Mouse (Mus musculus) limb, embryonic 15.5 days (tissue): ENCODE measurements around the gene Polr1a. TPM values are rescaled to one million over a fixed set of nuclear protein-coding genes. Genes with fewer than 3 reads are reported as not detected.
A peak's percentile ranks its signal among the peaks of the same experiment; 100 is the strongest.

Experiments used
- ATAC-seq: fragments of 200-750 bp; cut with Nextera tagmentation; 2 replicates; pipeline ENCODE4 v1.8.0; 2017; ENCODE audit warnings: low read depth, moderate TSS enrichment; ENCODE audit not compliant: insufficient number of reproducible peaks, low FRiP score, low TSS enrichment
- H3K27ac ChIP-seq: fragments of 300-500 bp; sonication (generic); 2 replicates; pipeline ENCODE4 v1.5.1; 2015; ENCODE audit warnings: moderate library complexity, mild to moderate bottlenecking, inconsistent platforms
- H3K27me3 ChIP-seq: fragments of 300-500 bp; sonication (generic); 2 replicates; pipeline ENCODE4 v1.6.1; 2015; ENCODE audit warnings: inconsistent platforms
- H3K36me3 ChIP-seq: fragments of 300-500 bp; sonication (generic); 2 replicates; pipeline ENCODE4 v1.6.1; 2015; ENCODE audit warnings: inconsistent platforms
- H3K4me1 ChIP-seq: fragments of 300-500 bp; sonication (generic); 2 replicates; pipeline ENCODE4 v1.6.1; 2015; ENCODE audit warnings: inconsistent platforms
- H3K4me2 ChIP-seq: fragments of 300-500 bp; sonication (generic); 2 replicates; pipeline ENCODE4 v1.6.1; 2015; ENCODE audit warnings: mild to moderate bottlenecking, inconsistent platforms
- H3K4me3 ChIP-seq: fragments of 300-500 bp; sonication (generic); 2 replicates; pipeline ENCODE4 v1.5.1; 2015; ENCODE audit warnings: mild to moderate bottlenecking, inconsistent platforms
- H3K9ac ChIP-seq: fragments of 300-500 bp; sonication (generic); 2 replicates; pipeline ENCODE4 v1.6.1; 2015; ENCODE audit warnings: inconsistent platforms
- H3K9me3 ChIP-seq: fragments of 300-500 bp; sonication (generic); 2 replicates; pipeline ENCODE4 v1.6.1; 2016; ENCODE audit warnings: inconsistent platforms
- WGBS: fragments of 180-500 bp; shearing (Covaris S2); methylation state at CpG from one replicate; pipeline ENCODE4 v1.1.7; 2015; 5-methylcytosine and 5-hydroxymethylcytosine counted together
- polyA plus RNA-seq: library from polyadenylated mRNA; unstranded; fragments of >200 nt; fragmentation: Nextera tagmentation; extraction: Ambion mirVana; gene quantifications from 2 replicates; pipeline ENCODE4 v1.2.1, GENCODE M21; 2015

Gene Polr1a
- polyA plus RNA-seq: 26.2 and 29.5 TPM in 2 replicates

- Histone ChIP-seq H3K4me1 (peaks cover 9% of the 10 kb centered on the region; the same call in 1 of the 2 replicates), H3K9me3 (no peaks in the 10 kb centered on the region), H3K27ac (peak within 1 kb of the TSS; percentile 89), H3K4me2 (peak within 1 kb of the TSS; percentile 58), H3K36me3 (peaks cover 34% of the 10 kb centered on the region), H3K4me3 (peak within 1 kb of the TSS; percentile 71), H3K9ac (peak within 1 kb of the TSS; percentile 43), H3K27me3 (no peaks in the 10 kb centered on the region)
- under 1% methylated on average over 58 of the region's 58 CpGs for WGBS
- peak; percentile 88 for ATAC-seq
These were observed at the start of gene Polr1a, which contains the start of gene Ptcd3 for GRCm38 (mm10) chr6:71908481-71909381. Polr1a (plus strand) TSS chr6:71909053. Ptcd3 (minus strand) TSS chr6:71908750.

- no peaks in the 10 kb centered on the region for H3K4me1 ChIP-seq
- no peak overlapping the region for H3K9ac ChIP-seq
- no peak overlapping the region for H3K4me3 ChIP-seq
- 92% methylated on average over 2 of the region's 2 CpGs for WGBS
- H3K27me3 ChIP-seq: no peaks in the 10 kb centered on the region
- no peak for ATAC-seq
- no peak overlapping the region for H3K27ac ChIP-seq
- H3K4me2 ChIP-seq: no peak overlapping the region
- peaks cover 78% of the 10 kb centered on the region for H3K36me3 ChIP-seq
- H3K9me3 ChIP-seq: no peaks in the 10 kb centered on the region
These were observed 41.1 kb upstream of the Polr1a start for GRCm38 (mm10) chr6:71867751-71868150.

GRCm38 (mm10) chr6:71868809-71869208 lies 40.0 kb upstream of the Polr1a start:
- H3K4me2 ChIP-seq: no peak overlapping the region
- ATAC-seq: no peak
- no peak overlapping the region for H3K4me3 ChIP-seq
- H3K27me3 ChIP-seq: no peaks in the 10 kb centered on the region
- H3K27ac ChIP-seq: no peak overlapping the region
- no peak overlapping the region for H3K9ac ChIP-seq
- no peaks in the 10 kb centered on the region for H3K9me3 ChIP-seq
- peaks cover 74% of the 10 kb centered on the region for H3K36me3 ChIP-seq
- 88% methylated on average over 1 of the region's 1 CpGs for WGBS
- no peaks in the 10 kb centered on the region for H3K4me1 ChIP-seq

- Histone ChIP-seq H3K27me3 (no peaks in the 10 kb centered on the region), H3K4me3 (no peak overlapping the region), H3K36me3 (peaks cover 82% of the 10 kb centered on the region), H3K27ac (no peak overlapping the region), H3K4me2 (no peak overlapping the region), H3K9me3 (no peaks in the 10 kb centered on the region), H3K9ac (no peak overlapping the region), H3K4me1 (no peaks in the 10 kb centered on the region)
- 93% methylated on average over 9 of the region's 9 CpGs for WGBS
- no peak for ATAC-seq
These were observed 37.5 kb upstream of the Polr1a start for GRCm38 (mm10) chr6:71871396-71871795.

- Histone ChIP-seq H3K4me1 (no peaks in the 10 kb centered on the region), H3K4me2 (no peak overlapping the region), H3K36me3 (peaks cover 88% of the 10 kb centered on the region), H3K9me3 (no peaks in the 10 kb centered on the region), H3K27ac (no peak overlapping the region), H3K9ac (no peak overlapping the region), H3K27me3 (no peaks in the 10 kb centered on the region), H3K4me3 (no peak overlapping the region)
- ATAC-seq: no peak
- WGBS: 89% methylated on average over 3 of the region's 3 CpGs
These were observed 30.7 kb upstream of the Polr1a start for GRCm38 (mm10) chr6:71877965-71878760.

- H3K4me2 ChIP-seq: no peak overlapping the region
- no peak overlapping the region for H3K9ac ChIP-seq
- H3K27me3 ChIP-seq: no peaks in the 10 kb centered on the region
- H3K4me3 ChIP-seq: no peak overlapping the region
- H3K9me3 ChIP-seq: no peaks in the 10 kb centered on the region
- peaks cover 90% of the 10 kb centered on the region for H3K36me3 ChIP-seq
- WGBS: 89% methylated on average over 4 of the region's 4 CpGs
- ATAC-seq: no peak
- H3K4me1 ChIP-seq: no peaks in the 10 kb centered on the region
- H3K27ac ChIP-seq: no peak overlapping the region
These were observed 15.6 kb upstream of the Polr1a start for GRCm38 (mm10) chr6:71893263-71893662.

- ATAC-seq: no peak
- 0 out of 2 replicates have a peak overlapping the region, but pooled peaks have one; percentile 43 for H3K9ac ChIP-seq
- peaks cover 35% of the 10 kb centered on the region for H3K36me3 ChIP-seq
- peak overlapping the region; percentile 71 for H3K4me3 ChIP-seq
- peak overlapping the region; percentile 58 for H3K4me2 ChIP-seq
- H3K27me3 ChIP-seq: no peaks in the 10 kb centered on the region
- H3K9me3 ChIP-seq: no peaks in the 10 kb centered on the region
- 5% methylated on average over 4 of the region's 4 CpGs for WGBS
- H3K27ac ChIP-seq: no peak overlapping the region
- H3K4me1 ChIP-seq: peaks cover 9% of the 10 kb centered on the region; the same call in 1 of the 2 replicates
These were observed 1.1 kb upstream of the Polr1a start for GRCm38 (mm10) chr6:71907702-71908235.

- peak overlapping the region; percentile 89; the same call in 1 of the 2 replicates for H3K27ac ChIP-seq
- ATAC-seq: no peak
- peak overlapping the region; percentile 58 for H3K4me2 ChIP-seq
- H3K27me3 ChIP-seq: no peaks in the 10 kb centered on the region
- H3K4me3 ChIP-seq: peak overlapping the region; percentile 71
- H3K9me3 ChIP-seq: no peaks in the 10 kb centered on the region
- WGBS: 22% methylated on average over 10 of the region's 10 CpGs
- H3K36me3 ChIP-seq: peaks cover 32% of the 10 kb centered on the region
- H3K9ac ChIP-seq: peak overlapping the region; percentile 43
- H3K4me1 ChIP-seq: peaks cover 9% of the 10 kb centered on the region; the same call in 1 of the 2 replicates
These were observed 531 bp downstream of the Polr1a start for GRCm38 (mm10) chr6:71909384-71909783.

GRCm38 (mm10) chr6:71909840-71910239 lies 987 bp downstream of the Polr1a start:
- H3K9ac ChIP-seq: no peak overlapping the region
- H3K27ac ChIP-seq: no peak overlapping the region
- 74% methylated on average over 6 of the region's 6 CpGs for WGBS
- no peak for ATAC-seq
- H3K36me3 ChIP-seq: peaks cover 30% of the 10 kb centered on the region
- peak overlapping the region; percentile 58 for H3K4me2 ChIP-seq
- peak overlapping the region; percentile 71 for H3K4me3 ChIP-seq
- H3K9me3 ChIP-seq: no peaks in the 10 kb centered on the region
- H3K4me1 ChIP-seq: peaks cover 9% of the 10 kb centered on the region; the same call in 1 of the 2 replicates
- no peaks in the 10 kb centered on the region for H3K27me3 ChIP-seq

- Histone ChIP-seq H3K27me3 (no peaks in the 10 kb centered on the region), H3K27ac (no peak overlapping the region), H3K9me3 (no peaks in the 10 kb centered on the region), H3K4me2 (no peak overlapping the region), H3K9ac (no peak overlapping the region), H3K4me1 (peaks cover 9% of the 10 kb centered on the region; the same call in 1 of the 2 replicates), H3K4me3 (no peak overlapping the region), H3K36me3 (peaks cover 36% of the 10 kb centered on the region)
- WGBS: 83% methylated on average over 5 of the region's 5 CpGs
- no peak for ATAC-seq
These were observed 3.0 kb downstream of the Polr1a start for GRCm38 (mm10) chr6:71911686-71912450.

- Histone ChIP-seq H3K4me2 (no peak overlapping the region), H3K9me3 (no peaks in the 10 kb centered on the region), H3K36me3 (peaks cover 90% of the 10 kb centered on the region), H3K27ac (no peak overlapping the region), H3K9ac (no peak overlapping the region), H3K27me3 (no peaks in the 10 kb centered on the region), H3K4me3 (no peak overlapping the region), H3K4me1 (no peaks in the 10 kb centered on the region)
- 90% methylated on average over 7 of the region's 7 CpGs for WGBS
- no peak for ATAC-seq
These were observed 11.9 kb downstream of the Polr1a start for GRCm38 (mm10) chr6:71920752-71921151.
